In the genomic region with DNA sequence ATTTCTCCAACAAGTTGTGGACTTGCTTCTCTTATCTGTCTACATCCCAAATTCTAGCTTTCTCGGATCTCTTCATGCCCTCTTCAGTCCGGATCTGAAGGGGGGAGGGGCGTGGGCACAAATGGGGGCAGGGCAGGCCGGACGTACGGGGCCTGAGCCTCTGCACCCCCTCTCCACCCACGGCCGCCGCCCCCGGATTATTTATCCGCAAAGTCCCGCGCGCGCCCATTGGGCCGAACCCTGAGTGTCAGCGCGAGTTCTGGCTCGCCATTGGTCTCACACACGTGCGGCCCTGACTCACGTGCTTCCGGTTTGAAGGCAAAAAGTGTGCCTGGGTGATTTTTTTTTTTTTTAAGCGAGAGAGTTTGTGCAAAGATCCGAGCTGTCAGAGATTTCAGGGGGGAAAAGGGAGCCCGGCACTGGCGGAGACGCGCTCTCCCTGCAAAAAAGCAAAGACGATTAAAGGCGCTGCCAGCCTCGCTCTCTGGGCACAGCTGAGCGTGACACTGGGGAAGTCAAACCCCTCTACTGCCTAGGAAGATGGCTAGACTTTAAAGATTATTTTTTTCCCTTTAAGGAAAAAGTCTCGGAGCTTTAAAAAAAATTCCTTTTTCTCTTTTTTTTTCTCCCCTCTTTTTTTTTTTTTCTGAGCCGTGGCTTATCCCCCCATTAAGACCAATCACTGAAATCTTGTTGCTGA, we compare ENCODE assay signal across 7 mouse cellular contexts. TPM values are rescaled to one million over a fixed set of nuclear protein-coding genes. Genes with fewer than 3 reads are reported as not detected.
DNase-seq lines count a peak whose midpoint lies in the region; ATAC-seq and TF ChIP-seq lines count a peak whose summit lies in the region.

A gene (plus strand): TSS at position 388 of the 700 bp plus-strand sequence.

- no peak for TF ChIP-seq CTCF in ES-Bruce4 (IDR thresholded peaks at IDR 0.05; ENCODE audit: low read depth, low read length)

- H3K4me2 ChIP-seq in embryonic facial prominence, embryonic 11.5 days (ENCODE audit: low read depth, low read length): peak within 1 kb of the TSS; percentile 74
- peak within 1 kb of the TSS; percentile 61 for H3K4me2 ChIP-seq in hindbrain, embryonic 13.5 days

- H3K9me3 ChIP-seq in ES-Bruce4 (replicated peaks; ENCODE audit: control insufficient read depth, insufficient read depth, low read length, poor library complexity, severe bottlenecking): no peaks in the 10 kb centered on the region
- H3K9me3 ChIP-seq in embryonic facial prominence, embryonic 11.5 days (replicated peaks; ENCODE audit: control insufficient read depth, low read length): no peaks in the 10 kb centered on the region
- no peaks in the 10 kb centered on the region for H3K9me3 ChIP-seq in hindbrain, embryonic 13.5 days
- H3K9me3 ChIP-seq in midbrain, embryonic 10.5 days (replicated peaks): no peaks in the 10 kb centered on the region

- no peaks in the 10 kb centered on the region for H3K36me3 ChIP-seq in ES-Bruce4 (ENCODE audit: control insufficient read depth, insufficient read depth, low read length, poor library complexity, severe bottlenecking)
- no peaks in the 10 kb centered on the region for H3K36me3 ChIP-seq in embryonic facial prominence, embryonic 11.5 days (replicated peaks; ENCODE audit: control insufficient read depth, insufficient read depth, low read depth, low read length)
- no peaks in the 10 kb centered on the region for H3K36me3 ChIP-seq in hindbrain, embryonic 13.5 days
- H3K36me3 ChIP-seq in midbrain, embryonic 10.5 days: 0 out of 2 replicates have a peak, but pooled peaks cover 3% of the 10 kb centered on the region

- under 1% methylated on average over 35 of the region's 35 CpGs for WGBS in embryonic facial prominence, embryonic 11.5 days
- WGBS in hindbrain, embryonic 13.5 days: under 1% methylated on average over 35 of the region's 35 CpGs
- WGBS in midbrain, embryonic 10.5 days: under 1% methylated on average over 35 of the region's 35 CpGs

- H3K4me3 ChIP-seq in ES-Bruce4 (ENCODE audit: low read depth, low read length): peak within 1 kb of the TSS; percentile 45
- peak within 1 kb of the TSS; percentile 32 for H3K4me3 ChIP-seq in embryonic facial prominence, embryonic 11.5 days (ENCODE audit: low read depth, low read length)
- H3K4me3 ChIP-seq in hindbrain, embryonic 13.5 days: peak within 1 kb of the TSS; percentile 47
- H3K4me3 ChIP-seq in midbrain, embryonic 10.5 days: peak within 1 kb of the TSS; percentile 73

- no peak for ATAC-seq in embryonic facial prominence, embryonic 11.5 days (replicated peaks; ENCODE audit: insufficient number of reproducible peaks, low FRiP score, low TSS enrichment, low read depth)
- ATAC-seq in hindbrain, embryonic 13.5 days (ENCODE audit: low FRiP score): peak; percentile 28; the same call in 1 of the 2 replicates
- no peak for ATAC-seq in granulocyte monocyte progenitor cell, adult 5-6 weeks (replicated peaks; ENCODE audit: poor library complexity, severe bottlenecking)

- H3K9ac ChIP-seq in ES-Bruce4 (ENCODE audit: low read depth, poor library complexity, severe bottlenecking): peak within 1 kb of the TSS; percentile 24
- H3K9ac ChIP-seq in embryonic facial prominence, embryonic 11.5 days (replicated peaks; ENCODE audit: low read length): peak within 1 kb of the TSS; percentile 37; the same call in 1 of the 2 replicates
- H3K9ac ChIP-seq in hindbrain, embryonic 13.5 days: peak within 1 kb of the TSS; percentile 77

- DNase-seq in Muller cell, postnatal 12 days (ENCODE audit: inconsistent ontology term): peak; percentile 53
- DNase-seq in embryonic facial prominence, embryonic 11.5 days (ENCODE audit: low spot score): peak; percentile 78
- peak; percentile 88 for DNase-seq in midbrain, embryonic 10.5 days (ENCODE audit: low spot score)
- no peak for DNase-seq in right cerebral cortex, postnatal 10 days (ENCODE audit: low spot score in 2 of 2)

- no peak for TF ChIP-seq POLR2A in ES-Bruce4 (IDR thresholded peaks at IDR 0.05; ENCODE audit: insufficient read depth, low read length)

- no peak for TF ChIP-seq EP300 in ES-Bruce4 (IDR thresholded peaks at IDR 0.05; ENCODE audit: insufficient read depth, low read depth, low read length)

- no peak within 1 kb of the TSS for H3K27ac ChIP-seq in ES-Bruce4 (ENCODE audit: insufficient read depth, low read length)
- H3K27ac ChIP-seq in embryonic facial prominence, embryonic 11.5 days (replicated peaks; ENCODE audit: low read depth, low read length): no peak within 1 kb of the TSS
- peak within 1 kb of the TSS; percentile 86 for H3K27ac ChIP-seq in hindbrain, embryonic 13.5 days
- peak within 1 kb of the TSS; percentile 90 for H3K27ac ChIP-seq in midbrain, embryonic 10.5 days (replicated peaks)

- peaks cover 56% of the 10 kb centered on the region for H3K27me3 ChIP-seq in ES-Bruce4 (ENCODE audit: control insufficient read depth, insufficient read depth, low read length, poor library complexity, severe bottlenecking)
- peaks cover 64% of the 10 kb centered on the region for H3K27me3 ChIP-seq in embryonic facial prominence, embryonic 11.5 days (ENCODE audit: control insufficient read depth, insufficient read depth, low read length)
- H3K27me3 ChIP-seq in hindbrain, embryonic 13.5 days: peaks cover 95% of the 10 kb centered on the region
- H3K27me3 ChIP-seq in midbrain, embryonic 10.5 days (ENCODE audit: low read depth, poor library complexity, severe bottlenecking): peaks cover 99% of the 10 kb centered on the region

- no peaks in the 10 kb centered on the region for H3K4me1 ChIP-seq in ES-Bruce4 (ENCODE audit: control insufficient read depth, insufficient read depth, low read length)
- peaks cover 5% of the 10 kb centered on the region; the same call in 1 of the 2 replicates for H3K4me1 ChIP-seq in embryonic facial prominence, embryonic 11.5 days (ENCODE audit: control insufficient read depth, insufficient read depth, low read length)
- H3K4me1 ChIP-seq in hindbrain, embryonic 13.5 days (replicated peaks): peaks cover 29% of the 10 kb centered on the region
- H3K4me1 ChIP-seq in midbrain, embryonic 10.5 days: peaks cover 64% of the 10 kb centered on the region

RNA-seq across cellular contexts. Expression of the gene that starts here (rescaled TPM):
- polyA plus RNA-seq in ES-Bruce4 (2011; ENCODE audit: insufficient read depth, insufficient read length, low read depth, missing spikeins): 0.61 TPM in 1 of 2 replicates, not detected in the other
- 1.0 and 1.4 TPM in 2 replicates for polyA plus RNA-seq in embryonic facial prominence, embryonic 11.5 days (2014; fragmentation: Nextera tagmentation; extraction: Ambion mirVana)
- polyA plus RNA-seq in hindbrain, embryonic 13.5 days (2015; fragmentation: Nextera tagmentation; extraction: Ambion mirVana): 4.0 and 7.8 TPM in 2 replicates
- 5.2 and 5.6 TPM in 2 replicates for polyA plus RNA-seq in midbrain, embryonic 10.5 days (2016; fragmentation: Nextera tagmentation; extraction: Ambion mirVana)
- not detected in 2 replicates for total RNA-seq in granulocyte monocyte progenitor cell, adult 5-6 weeks (2014; fragmentation: Nextera tagmentation)
- not detected in 2 replicates for total RNA-seq in granulocyte monocyte progenitor cell, adult 5-6 weeks (2017)

Comparison
In these comparisons a context has a peak if more than half of its experiments do, and no peak if none do; other contexts are left out.
1. H3K27ac ChIP-seq: peak in hindbrain, embryonic 13.5 days (single experiment) and midbrain, embryonic 10.5 days (single experiment); none in ES-Bruce4 (single experiment) and embryonic facial prominence, embryonic 11.5 days (single experiment).
2. H3K9ac ChIP-seq: peak in every context shown above with its lines; median percentile 77 in hindbrain, embryonic 13.5 days; 37 in embryonic facial prominence, embryonic 11.5 days; 24 in ES-Bruce4.
3. DNase-seq: peak in Muller cell, postnatal 12 days (single experiment), embryonic facial prominence, embryonic 11.5 days (single experiment) and midbrain, embryonic 10.5 days (single experiment); none in right cerebral cortex, postnatal 10 days (0 of 2).
4. Peak in every context shown above with its lines, with median percentiles within 50 percentile points of each other: H3K4me3 ChIP-seq.